Mouse (Mus musculus): ENCODE data around the gene Olfr432. TPM values are rescaled to one million over a fixed set of nuclear protein-coding genes. Genes with fewer than 3 reads are reported as not detected.
"Not testable (repeated sequence)": the region's sequence is repeated elsewhere in the genome, so short reads cannot be mapped to it uniquely, and the experiment has no call there.

Gene Olfr432
- not detected for total RNA-seq (2021)
- long read RNA-seq: 0 reads

DNA sequence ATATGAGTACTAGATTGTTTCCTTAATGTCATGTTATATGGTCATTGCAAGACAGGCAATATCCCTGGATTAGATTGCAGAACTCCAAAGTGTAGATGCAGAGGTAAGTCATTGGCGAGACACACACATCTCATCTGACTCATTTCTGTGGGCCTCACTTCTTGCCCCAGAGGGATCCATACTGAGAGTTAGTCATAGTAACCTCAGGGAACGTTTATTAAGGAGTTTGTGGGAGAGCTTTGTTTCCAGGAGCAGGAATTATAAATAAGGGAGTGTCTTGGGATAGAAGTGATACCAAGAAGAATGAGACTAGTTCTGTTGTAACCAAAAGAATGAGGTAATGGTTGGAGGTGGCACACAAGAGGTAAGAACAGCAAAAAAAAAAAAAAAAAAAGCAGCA, at the start of gene Olfr432:
Olfr432 (plus strand) TSS at position 313 of the 400 bp plus-strand sequence.
- no peak for DNase-seq (ENCODE audit: low spot score in 2 of 2)

DNA sequence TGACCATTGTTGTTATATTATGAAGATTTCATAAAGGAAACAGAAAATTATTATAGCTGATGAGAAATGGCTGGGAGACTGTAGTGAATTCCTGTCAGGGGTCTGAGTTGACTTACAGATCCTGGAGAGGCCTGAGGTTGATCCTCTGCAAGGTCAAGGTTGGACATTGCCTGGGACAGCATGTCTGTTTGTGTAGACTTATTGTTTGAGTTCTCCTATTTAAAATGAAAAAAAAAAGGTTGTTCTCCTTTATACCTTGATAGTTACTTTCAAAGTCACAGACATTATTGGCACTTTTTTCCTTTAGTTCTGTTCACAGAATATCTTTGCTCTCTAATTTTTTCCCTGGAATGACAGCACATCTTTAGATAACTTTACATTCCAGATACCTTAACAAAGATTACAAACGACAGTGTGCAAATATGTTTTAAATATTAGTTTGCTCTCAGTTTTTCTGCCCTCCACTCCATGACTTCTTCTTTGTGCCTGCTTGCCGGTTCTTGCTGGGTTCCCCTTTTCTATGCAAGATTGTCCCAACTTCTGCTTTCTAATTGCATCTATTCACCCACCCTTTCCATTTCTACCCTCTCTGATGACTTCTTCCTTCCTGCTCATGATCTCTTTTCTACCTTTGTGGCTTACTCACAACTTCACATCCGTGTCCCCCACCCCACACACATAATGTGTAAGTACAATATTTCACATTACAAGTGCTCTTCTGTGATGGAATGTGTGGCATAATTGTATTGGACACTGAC, 44.5 kb upstream of the Olfr432 start:
- not testable (repeated sequence) for DNase-seq (ENCODE audit: low spot score in 2 of 2)

DNA sequence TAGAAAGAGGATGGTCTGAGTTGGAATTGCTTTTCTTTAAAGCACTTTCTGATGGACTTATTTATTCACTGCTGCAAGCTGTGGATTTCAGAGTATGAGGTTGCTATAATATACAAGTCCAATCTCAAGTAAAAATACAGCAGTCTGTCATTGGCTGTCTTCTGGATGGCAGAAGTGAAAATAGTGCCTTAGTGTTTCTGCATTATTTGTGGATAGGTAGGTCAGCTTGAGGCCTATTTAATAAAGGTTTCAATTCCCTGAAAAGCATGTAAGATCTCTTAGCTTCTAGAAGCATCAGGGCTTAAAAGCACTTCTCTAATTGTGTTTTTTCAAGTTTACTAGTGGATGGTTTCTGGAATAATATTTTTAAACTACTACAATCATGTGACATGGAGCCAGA, 42.0 kb upstream of the Olfr432 start:
- DNase-seq (ENCODE audit: low spot score in 2 of 2): not testable (repeated sequence)

DNA sequence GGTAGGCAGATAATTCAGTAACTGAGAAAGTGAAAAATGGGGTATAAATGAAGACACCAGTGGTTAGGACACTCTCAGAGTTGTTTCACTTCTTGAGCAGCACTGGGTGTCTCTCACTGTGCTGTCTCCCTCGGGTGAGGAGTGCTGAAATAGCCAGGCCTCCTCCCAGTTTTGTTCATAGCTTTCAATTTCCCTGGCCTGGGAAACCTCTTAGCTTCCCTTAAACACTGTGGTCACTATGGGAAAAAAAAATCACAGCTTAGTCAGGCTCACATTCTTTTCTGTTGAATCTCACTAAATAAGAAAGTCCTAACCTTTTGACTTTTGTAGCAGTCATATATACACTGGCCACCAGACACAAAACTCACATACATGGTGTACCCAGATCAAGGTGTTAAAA, 17.3 kb upstream of the Olfr432 start, which contains the start of gene Ifi205:
Ifi205 (minus strand) TSS at position 113 of the 400 bp plus-strand sequence.
- DNase-seq (ENCODE audit: low spot score in 2 of 2): no peak

DNA sequence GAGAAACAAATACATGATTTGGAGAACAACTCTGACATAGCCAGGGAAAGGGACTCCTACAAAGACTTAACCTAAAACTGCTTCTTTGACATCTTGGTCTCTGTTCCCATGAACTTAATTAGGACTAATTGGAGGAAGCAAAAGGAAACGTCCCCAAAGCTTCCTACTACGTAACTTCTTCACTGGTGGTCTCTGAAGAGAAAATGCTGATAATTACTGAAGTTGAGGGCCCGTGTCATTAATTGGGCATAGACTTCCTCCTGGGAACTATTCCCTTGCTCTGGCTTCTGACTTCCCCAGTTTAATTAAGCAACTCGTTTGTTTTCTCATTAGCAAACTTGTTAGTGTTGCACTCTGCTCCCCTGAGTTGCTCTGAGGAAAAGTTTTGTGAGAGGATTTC, 13.2 kb upstream of the Olfr432 start:
- DNase-seq (ENCODE audit: low spot score in 2 of 2): no peak

DNA sequence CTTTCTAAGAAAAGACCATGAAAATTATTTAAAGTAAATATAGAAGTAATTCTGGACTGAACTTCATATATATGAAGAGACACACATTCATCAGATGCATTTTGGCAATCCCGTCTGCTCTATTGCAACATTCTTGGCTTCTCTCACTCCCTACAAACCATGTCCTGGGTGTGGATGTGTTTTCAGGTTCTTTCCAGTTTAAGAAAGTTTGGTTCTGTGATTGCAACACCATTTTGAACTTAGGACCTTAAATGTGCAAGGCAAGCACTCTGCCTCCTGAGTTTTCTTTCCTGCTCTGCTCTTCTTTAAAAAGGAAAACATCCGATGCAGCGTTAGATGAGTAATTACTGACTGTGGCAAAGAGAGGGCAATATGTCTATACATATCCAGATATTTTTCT, 10.5 kb upstream of the Olfr432 start:
- DNase-seq (ENCODE audit: low spot score in 2 of 2): no peak

DNA sequence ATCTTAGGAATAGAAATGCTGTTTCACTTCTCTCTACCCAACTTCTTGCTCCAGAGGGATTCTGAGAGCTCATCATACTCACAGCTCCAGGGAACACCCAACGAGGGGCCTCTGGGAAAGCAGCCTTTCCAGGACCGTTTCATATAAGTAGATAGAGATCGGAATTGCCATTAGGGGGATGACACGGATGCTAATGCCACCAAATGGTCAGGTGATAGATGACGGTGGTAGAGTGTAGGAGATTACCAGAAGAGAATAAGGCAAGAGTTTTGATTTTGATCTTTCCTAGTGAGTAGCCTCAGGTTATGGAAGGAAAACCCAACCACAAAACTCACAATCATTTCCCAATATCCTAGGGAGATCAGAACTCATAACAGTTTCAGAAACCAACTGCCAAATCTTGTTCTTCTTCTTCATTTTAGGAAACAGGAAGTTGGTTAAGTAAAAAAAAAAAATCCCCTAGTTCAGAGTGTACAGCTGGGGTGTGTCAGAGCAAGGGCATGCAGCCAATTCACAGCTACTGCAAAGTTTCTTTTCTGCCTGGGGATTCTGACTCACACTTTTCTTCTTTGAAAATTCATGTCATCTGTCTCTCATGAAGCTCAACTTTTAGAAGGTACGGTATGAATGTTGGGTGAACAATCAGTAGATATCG, 8.4 kb upstream of the Olfr432 start, which contains the start of gene Olfr433:
Olfr433 (plus strand) TSS at position 183 of the 655 bp plus-strand sequence.
- DNase-seq (ENCODE audit: low spot score in 2 of 2): no peak

DNA sequence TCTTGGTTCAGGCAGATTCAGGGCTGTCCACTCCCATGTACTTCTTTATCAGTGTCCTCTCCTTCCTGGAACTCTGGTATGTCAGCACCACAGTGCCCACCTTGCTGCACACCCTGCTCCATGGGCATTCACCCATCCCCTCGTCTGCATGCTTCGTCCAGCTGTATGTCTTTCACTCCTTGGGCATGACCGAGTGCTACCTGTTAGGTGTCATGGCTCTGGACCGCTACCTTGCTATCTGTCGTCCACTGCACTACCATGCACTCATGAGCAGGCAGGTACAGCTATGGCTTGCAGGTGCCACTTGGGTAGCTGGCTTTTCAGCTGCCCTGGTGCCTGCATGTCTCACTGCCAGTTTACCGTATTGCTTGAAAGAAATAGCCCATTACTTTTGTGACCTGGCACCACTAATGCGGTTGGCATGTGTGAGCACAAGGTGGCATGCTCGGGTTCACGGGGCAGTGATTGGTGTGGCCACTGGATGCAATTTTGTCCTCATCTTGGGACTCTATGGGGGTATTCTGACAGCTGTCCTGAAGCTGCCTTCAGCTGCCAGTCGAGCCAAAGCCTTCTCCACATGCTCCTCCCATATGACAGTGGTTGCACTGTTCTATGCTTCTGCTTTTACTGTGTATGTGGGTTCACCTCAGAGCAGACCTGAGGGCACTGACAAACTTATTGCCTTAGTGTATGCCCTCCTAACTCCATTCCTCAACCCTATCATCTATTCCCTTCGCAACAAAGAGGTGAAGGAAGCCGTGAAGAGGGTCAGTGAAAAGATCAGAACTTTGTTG, 6.7 kb upstream of the Olfr432 start:
- not testable (repeated sequence) for DNase-seq (ENCODE audit: low spot score in 2 of 2)

DNA sequence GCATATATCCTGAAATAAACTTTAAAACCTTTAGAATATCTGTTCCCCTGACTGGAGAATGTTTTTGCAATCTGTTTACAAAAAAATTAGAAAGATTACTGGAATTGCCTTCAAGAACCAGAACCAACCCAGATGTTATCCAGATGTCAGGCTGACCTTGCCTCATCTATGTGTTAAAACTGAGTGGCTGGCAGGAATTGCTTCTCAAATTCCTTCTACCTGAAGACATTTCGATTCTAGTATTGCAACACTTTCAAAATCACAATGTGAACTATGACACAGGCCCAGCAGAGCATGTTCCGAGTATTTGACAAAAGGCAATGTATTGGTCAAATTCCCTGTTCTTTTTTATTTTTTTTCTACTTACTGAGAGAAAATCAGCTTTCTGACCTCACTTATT, 4.6 kb upstream of the Olfr432 start:
- DNase-seq (ENCODE audit: low spot score in 2 of 2): no peak

DNA sequence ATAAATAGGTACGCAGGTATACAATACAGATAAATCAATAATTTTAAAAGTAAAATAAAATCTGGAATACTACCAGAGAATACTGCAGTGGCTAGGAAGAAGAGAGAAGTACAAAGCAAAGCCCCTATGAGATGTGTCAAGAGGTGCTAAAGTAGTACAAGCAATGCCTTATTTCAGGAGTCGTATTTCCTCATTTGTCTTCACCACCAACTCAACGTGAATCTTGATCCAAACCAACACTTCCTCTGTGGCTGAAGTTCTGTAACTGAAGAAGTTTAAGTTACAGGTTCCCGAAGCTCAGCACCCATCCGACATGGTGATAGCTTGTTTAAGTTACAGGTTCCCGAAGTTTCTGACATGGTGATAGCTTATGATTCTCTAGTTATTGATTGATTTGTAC, 778 bp upstream of the Olfr432 start:
- DNase-seq (ENCODE audit: low spot score in 2 of 2): not testable (repeated sequence)

DNA sequence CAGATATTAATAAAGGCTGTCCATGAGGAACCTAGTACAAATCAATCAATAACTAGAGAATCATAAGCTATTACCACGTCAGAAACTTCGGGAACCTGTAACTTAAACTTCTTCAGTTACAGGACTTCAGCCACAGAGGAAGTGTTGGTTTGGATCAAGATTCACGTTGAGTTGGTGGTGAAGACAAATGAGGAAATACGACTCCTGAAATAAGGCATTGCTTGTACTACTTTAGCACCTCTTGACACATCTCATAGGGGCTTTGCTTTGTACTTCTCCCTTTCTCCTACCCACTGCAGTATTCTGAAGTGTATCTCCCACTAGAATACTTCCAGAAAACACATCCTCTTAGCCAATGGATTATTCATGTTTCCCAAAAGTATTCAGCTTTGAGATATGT, 352 bp downstream of the Olfr432 start:
- DNase-seq (ENCODE audit: low spot score in 2 of 2): not testable (repeated sequence)

DNA sequence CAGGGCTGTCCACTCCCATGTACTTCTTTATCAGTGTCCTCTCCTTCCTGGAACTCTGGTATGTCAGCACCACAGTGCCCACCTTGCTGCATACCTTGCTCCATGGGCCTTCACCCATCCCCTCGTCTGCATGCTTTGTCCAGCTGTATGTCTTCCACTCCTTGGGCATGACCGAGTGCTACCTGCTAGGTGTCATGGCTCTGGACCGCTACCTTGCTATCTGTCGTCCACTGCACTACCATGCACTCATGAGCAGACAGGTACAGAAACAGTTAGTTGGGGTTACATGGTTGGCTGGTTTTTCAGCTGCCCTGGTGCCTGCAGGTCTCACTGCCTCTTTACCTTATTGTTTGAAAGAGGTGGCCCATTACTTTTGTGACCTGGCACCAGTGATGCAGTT, 1.5 kb downstream of the Olfr432 start:
- no peak for DNase-seq (ENCODE audit: low spot score in 2 of 2)

DNA sequence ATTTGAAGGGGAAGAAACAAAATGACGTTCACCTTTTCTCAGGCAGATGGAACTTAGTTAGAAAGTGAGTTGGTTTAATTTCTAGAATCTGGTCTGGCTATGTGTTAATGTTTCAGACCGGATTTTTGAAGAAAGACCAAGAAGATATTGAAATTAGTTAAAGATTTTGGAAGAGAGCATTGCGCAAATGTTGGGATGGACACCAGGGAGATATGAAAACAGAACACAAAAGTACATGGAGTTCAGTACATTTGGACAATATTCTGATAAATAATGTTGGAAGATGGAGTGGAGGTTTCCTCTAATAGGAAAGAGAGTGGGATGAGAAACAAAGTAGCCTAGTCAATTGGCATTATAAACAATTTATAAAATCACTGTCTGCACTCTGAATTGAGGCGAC, 2.5 kb downstream of the Olfr432 start:
- no peak for DNase-seq (ENCODE audit: low spot score in 2 of 2)

DNA sequence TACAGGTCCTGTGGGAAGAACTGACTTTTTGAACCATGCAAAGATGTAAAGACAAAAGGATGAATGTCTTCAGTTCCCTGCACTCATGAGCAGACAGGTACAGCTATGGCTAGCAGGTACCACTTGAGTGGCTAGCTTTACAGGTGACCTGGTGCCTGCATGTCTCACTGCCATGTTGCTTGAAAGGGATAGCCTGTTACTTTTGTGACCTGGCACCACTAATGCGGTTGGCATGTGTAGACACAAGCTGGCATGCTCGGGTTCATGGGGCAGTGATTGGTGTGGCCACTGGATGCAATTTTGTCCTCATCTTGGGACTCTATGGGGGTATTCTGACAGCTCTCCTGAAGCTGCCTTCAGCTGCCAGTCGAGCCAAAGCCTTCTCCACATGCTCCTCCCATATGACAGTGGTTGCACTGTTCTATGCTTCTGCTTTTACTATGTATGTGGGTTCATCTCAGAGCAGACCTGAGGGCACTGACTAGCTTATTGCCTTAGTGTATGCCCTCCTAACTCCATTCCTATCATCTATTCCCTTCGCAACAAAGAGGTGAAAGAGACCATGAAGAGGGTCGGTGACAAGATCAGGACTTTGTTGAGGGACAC, 3.0 kb downstream of the Olfr432 start:
- no peak for DNase-seq (ENCODE audit: low spot score in 2 of 2)

DNA sequence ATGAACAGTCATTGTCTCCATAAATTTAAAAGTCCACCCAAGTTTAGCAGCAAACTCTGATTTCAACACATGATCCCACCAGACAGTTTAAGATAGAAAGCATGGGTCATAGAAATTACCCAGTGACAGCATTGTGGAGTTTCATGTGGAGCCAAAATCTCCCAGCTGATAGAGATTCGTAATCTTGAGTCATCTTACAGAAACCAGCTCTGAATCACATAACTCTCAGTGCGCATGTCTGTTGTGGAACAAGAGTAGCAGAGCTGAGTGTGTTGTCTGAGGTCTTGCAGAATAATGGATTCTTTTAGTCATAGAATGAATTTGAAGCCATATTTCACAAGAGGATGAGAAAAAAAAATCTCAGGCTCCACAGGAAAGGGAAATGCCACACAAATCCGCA, 4.0 kb downstream of the Olfr432 start:
- DNase-seq (ENCODE audit: low spot score in 2 of 2): no peak

DNA sequence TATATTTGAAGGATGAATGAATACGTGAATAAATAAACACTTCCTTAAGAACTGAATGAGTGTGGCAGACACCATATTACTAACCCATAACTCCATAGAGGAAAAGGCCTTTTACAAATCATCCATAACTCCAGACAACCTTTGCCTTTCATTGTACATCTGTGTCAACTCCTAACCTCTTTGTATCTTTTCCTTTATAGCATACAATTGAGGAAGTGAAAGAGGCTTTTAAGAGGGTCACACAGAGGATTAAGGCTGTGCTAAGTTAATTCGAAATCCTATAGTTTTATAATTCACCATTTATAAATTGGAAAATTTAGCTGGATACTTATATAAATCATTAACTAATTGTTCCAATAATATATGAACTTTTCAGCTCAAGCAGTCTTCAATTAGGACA, 6.2 kb downstream of the Olfr432 start:
- DNase-seq (ENCODE audit: low spot score in 2 of 2): no peak

DNA sequence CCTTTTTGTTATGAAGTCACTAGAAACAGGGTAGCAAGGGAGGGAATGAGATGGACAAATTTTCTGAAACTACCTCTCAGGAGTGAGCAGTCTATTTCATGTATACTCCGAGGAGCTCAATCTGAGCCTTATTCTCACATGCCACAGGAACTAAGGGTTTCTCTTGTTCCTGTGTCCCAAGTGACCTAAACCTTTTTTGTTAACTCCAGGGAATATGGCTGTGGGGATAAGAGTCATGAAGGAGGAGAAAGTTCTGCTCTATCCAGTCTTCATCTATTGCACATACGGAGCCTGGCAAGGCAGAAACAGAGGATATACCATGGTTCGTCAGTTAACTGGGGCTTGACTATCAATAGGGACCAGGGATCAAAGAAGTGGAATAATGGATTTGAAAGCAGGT, 17.3 kb downstream of the Olfr432 start, which contains the start of gene Olfr430:
Olfr430 (plus strand) TSS at position 301 of the 400 bp plus-strand sequence.
- no peak for DNase-seq (ENCODE audit: low spot score in 2 of 2)

DNA sequence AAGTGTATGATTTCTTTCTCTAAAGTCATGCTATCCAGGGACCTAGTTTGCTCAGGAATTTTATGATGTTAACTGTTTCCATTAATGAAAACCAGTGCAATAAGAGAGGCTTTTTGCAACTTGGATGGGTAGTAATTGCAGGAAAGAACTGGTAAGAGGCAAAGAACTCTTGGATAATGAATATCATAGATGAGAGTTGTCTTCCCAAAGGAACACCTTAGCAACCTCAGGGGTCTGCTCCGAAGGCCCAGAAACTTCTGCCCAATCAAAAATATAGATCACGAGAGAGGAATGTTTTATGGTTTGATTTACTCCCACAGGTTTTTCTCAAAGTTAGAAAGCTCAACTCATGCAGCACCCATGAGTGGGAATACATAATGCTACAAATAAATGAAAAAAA, 35.0 kb downstream of the Olfr432 start, which contains the start of gene Olfr429:
Olfr429 (plus strand) TSS at position 301 of the 400 bp plus-strand sequence.
- DNase-seq (ENCODE audit: low spot score in 2 of 2): no peak

DNA sequence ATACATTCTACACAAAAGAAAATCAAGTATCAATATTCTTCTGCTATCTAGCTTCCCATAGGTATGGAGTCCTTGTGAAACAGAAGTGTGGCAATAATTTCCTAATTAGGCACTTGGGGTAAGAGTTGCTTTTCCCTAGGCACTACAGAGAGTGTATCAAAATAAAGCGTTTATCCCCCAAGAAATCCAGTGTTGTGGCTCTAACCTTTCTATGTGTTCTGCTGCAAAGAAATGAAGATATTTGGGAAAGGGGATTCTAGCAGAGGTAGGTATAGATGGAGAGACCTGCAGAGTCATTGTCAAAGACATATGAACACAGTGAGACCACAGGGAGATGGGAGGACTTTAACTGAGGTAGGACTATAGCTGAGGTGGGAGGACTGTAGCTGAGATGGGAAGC, 47.6 kb downstream of the Olfr432 start, which contains the start of gene Olfr427:
Olfr427 (plus strand) TSS at position 301 of the 400 bp plus-strand sequence.
- DNase-seq (ENCODE audit: low spot score in 2 of 2): no peak

DNA sequence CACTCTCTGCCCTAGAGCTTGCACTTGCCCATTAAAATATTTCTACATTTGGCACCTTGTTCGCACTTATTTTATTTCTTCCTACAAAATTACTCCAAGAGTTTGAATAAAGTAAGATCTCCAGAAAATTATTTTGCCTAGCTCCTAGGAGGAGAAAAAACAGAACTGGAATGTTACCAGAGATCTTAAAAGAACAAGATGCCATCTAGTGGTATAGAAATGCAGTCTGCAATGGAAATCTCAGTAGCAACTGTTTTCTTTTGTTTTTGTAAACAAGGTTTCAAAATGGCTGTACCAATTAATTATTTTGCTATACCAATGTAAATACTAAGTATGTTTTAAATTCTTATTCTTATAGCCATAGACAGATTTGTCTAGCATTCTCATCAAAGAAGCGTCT, 54.7 kb downstream of the Olfr432 start:
- no peak for DNase-seq (ENCODE audit: low spot score in 2 of 2)

All from layer of hippocampus, postnatal 10 days (tissue).